Mouse (Mus musculus) naive thymus-derived CD4-positive, alpha-beta T cell, adult 2 months (primary cell): ENCODE results near the gene Arpc3.

Source experiments
- DNase-seq: peaks from one replicate; pipeline ENCODE4 v3.0.0-alpha.2; 2011; ENCODE audit warnings: low read depth

Gene Arpc3

GRCm38 (mm10) chr5:122399871-122400270, 8.2 kb downstream of the Arpc3 start:
- DNase-seq, result no peak

- DNase-seq, result no peak
Measured at GRCm38 (mm10) chr5:122400628-122401302, 9.1 kb downstream of the Arpc3 start.

- peak; percentile 81 for DNase-seq
Measured at GRCm38 (mm10) chr5:122401303-122401640, 9.6 kb downstream of the Arpc3 start.

DNA sequence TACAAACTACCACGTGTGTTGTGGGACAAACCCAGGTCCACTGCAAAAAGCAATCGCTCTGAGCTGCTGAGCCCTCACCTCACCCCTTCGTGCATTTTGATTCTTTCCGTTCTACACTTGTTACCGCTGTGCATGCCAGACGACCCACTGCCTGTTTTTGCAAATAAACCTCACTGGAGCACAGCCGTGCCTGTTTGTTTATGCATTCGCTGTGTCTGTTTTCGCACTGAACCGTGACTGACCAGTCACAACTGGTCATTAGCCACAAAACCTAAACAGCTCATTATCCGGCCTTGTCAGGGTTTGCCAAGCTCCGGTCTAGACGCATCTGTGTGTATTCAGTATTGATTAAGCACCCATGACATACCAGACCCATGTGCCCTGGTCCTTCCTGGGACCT, 10.5 kb downstream of the Arpc3 start:
- DNase-seq, result no peak

GRCm38 (mm10) chr5:122402772-122403171, 11.1 kb downstream of the Arpc3 start:
- no peak for DNase-seq

- DNase-seq, result no peak
Measured at GRCm38 (mm10) chr5:122403362-122403761, 11.7 kb downstream of the Arpc3 start.

GRCm38 (mm10) chr5:122405537-122405936, 13.9 kb downstream of the Arpc3 start:
- no peak for DNase-seq

- no peak for DNase-seq
Measured at GRCm38 (mm10) chr5:122409692-122410645, 18.3 kb downstream of the Arpc3 start.

GRCm38 (mm10) chr5:122411892-122412291, 20.2 kb downstream of the Arpc3 start:
- DNase-seq, result no peak

DNA sequence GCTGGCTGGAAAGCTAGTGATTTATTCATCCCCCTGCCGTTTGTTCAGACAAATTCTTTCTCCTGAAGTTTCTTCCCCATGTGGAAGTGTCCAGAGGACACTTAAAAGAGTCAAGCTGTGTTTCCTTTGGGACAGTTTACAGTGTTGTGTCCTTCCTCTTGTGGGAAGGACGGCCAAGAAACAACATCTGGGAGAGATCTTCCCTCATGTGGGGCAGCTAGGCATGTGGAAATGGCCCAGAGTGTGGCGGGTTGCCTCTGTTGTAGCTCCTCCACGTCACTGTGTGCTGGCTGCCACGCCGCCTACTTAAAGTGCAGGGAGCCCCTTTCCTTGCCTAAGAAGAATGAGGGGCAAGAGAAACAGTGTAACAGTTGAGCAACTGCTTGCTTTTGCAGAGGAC, 21.1 kb downstream of the Arpc3 start:
- no peak for DNase-seq

- no peak for DNase-seq
Measured at GRCm38 (mm10) chr5:122414351-122414750, 22.7 kb downstream of the Arpc3 start.

- DNase-seq, result no peak
Measured at GRCm38 (mm10) chr5:122415465-122415864, 23.8 kb downstream of the Arpc3 start.

- peak; percentile 27 for DNase-seq
Measured at GRCm38 (mm10) chr5:122420676-122421075, 29.0 kb downstream of the Arpc3 start.

GRCm38 (mm10) chr5:122421271-122422068, 29.8 kb downstream of the Arpc3 start, which contains the start of gene Anapc7:
Anapc7 (plus strand) TSS chr5:122421693.
- no peak for DNase-seq

- peak; percentile 94 for DNase-seq
Measured at GRCm38 (mm10) chr5:122422071-122422964, 30.6 kb downstream of the Arpc3 start.

DNA sequence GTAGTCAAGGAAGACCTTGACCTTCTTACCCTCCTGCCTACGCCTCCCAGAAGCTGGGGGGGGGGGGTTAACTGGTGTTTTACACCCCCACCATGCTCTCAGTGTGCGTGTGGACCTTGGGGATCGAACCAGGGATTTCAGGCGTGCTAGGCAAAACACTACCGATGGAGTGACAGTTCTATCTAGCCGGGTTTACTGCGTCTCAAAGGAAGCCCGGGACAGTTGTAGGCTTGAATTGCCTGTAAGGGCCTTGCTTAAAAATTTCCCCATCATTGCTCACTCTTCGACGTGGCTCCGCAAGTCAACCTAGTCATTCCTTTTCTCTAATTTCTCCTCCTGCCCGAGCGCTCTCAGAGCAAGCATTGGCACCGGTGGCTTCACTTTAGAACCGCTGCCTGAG, 31.4 kb downstream of the Arpc3 start:
- no peak for DNase-seq

DNA sequence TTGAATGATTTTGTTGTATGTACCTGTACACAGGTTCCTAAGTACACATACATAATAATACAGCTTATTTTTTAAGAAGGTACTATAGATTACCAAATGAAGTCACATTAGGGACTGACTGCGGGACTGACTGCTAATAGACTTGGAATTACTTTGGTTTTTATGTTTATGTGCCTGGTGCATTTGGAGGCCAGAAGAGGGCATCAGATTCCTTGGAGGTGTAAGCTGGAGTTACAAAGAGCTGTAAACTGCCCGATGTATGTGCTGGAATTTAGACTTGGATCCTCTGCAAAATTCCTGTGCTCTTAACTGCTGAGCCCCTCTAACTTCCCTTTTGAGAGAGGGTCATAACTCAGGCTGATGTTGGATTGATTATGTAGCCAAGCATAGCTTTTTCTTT, 33.9 kb downstream of the Arpc3 start:
- DNase-seq, result no peak

- peak; percentile 25 for DNase-seq
Measured at GRCm38 (mm10) chr5:122430036-122430775, 38.5 kb downstream of the Arpc3 start.

DNA sequence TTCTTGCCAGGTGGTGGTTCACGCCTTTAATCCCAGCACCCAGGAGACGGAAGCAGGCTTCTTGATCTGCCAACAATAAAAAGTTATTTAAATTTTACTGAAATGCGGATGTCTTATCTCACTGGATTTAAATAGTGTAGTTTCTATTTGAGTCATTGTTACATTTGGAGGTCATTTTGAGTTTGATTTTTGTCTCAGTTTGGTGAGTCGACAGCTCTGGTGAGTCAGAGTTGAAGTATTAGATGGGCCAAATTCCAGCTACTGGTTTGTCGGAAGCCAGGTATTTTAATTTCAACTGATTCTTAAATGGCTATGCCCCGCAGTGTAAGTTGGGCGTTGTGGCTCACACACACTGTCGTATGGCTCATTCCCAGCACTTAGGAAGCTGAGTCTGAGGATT, 39.5 kb downstream of the Arpc3 start:
- no peak for DNase-seq

GRCm38 (mm10) chr5:122434541-122434940, 42.9 kb downstream of the Arpc3 start:
- no peak for DNase-seq
